Mouse (Mus musculus) liver, adult 2 months (tissue): ENCODE data around the gene Zfyve19. TPM values are rescaled to one million over a fixed set of nuclear protein-coding genes. Genes with fewer than 3 reads are reported as not detected.

Experiments used
- DNase-seq: peaks from one replicate; pipeline ENCODE4 v3.0.0-alpha.2; 2011; ENCODE audit warnings: low read depth, low spot score; ENCODE audit errors: extremely low read depth
- H3K27ac ChIP-seq: fragments of 200-500 bp; replicated peaks from 2 replicates; pipeline ENCODE4 v1.5.1; 2012; ENCODE audit warnings: low read depth, mild to moderate bottlenecking, control low read depth, inconsistent platforms, low read length; ENCODE audit not compliant: insufficient read depth
- H3K27me3 ChIP-seq: fragments of 200-500 bp; 2 replicates; pipeline ENCODE4 v1.6.1; 2012; ENCODE audit warnings: mild to moderate bottlenecking, moderate library complexity, low read length, inconsistent platforms; ENCODE audit not compliant: control insufficient read depth, insufficient read depth
- H3K36me3 ChIP-seq: fragments of 200-500 bp; 2 replicates; pipeline ENCODE4 v1.6.1; 2012; ENCODE audit warnings: low read length, inconsistent platforms; ENCODE audit not compliant: control insufficient read depth, insufficient read depth
- H3K4me1 ChIP-seq: fragments of 200-500 bp; 2 replicates; pipeline ENCODE4 v1.6.1; 2011; ENCODE audit warnings: low read length; ENCODE audit not compliant: control insufficient read depth, insufficient read depth
- H3K4me3 ChIP-seq: fragments of 200-500 bp; 2 replicates; pipeline ENCODE4 v1.5.1; 2011; ENCODE audit warnings: low read depth, mild to moderate bottlenecking, control low read depth, low read length, moderate library complexity; ENCODE audit not compliant: insufficient read depth
- H3K79me2 ChIP-seq: fragments of 200-500 bp; 2 replicates; pipeline ENCODE4 v1.6.1; 2012; ENCODE audit warnings: inconsistent platforms, mild to moderate bottlenecking, low read length, moderate library complexity; ENCODE audit not compliant: control insufficient read depth, insufficient read depth
- H3K9ac ChIP-seq: fragments of 200-500 bp; 2 replicates; pipeline ENCODE4 v1.6.1; 2012; ENCODE audit warnings: low read depth, mild to moderate bottlenecking, control low read depth, inconsistent platforms, low read length
- CTCF ChIP-seq: fragments of 200-500 bp; IDR thresholded peaks from 2 replicates; pipeline ENCODE4 v1.5.1; 2011; ENCODE audit warnings: low read depth, low read length, control low read depth
- POLR2A ChIP-seq: fragments of 200-500 bp; IDR thresholded peaks from 2 replicates; pipeline ENCODE4 v1.6.1; 2011; ENCODE audit warnings: low read length, control low read depth; ENCODE audit not compliant: insufficient read depth; ENCODE audit errors: extremely low read depth
- WGBS: fragments of 180-500 bp; shearing (Covaris S2); methylation state at CpG from one replicate; pipeline ENCODE4 v1.1.7; 2018; 5-methylcytosine and 5-hydroxymethylcytosine counted together
- polyA plus RNA-seq: library from polyadenylated mRNA; depleted of rRNA; stranded (reverse); fragments of >200 nt; gene quantifications from 2 replicates; pipeline ENCODE4 v1.2.3, GENCODE M21; 2012
- total RNA-seq: library from RNA; depleted of rRNA; stranded (reverse); fragments of >200 nt; gene quantifications from 2 replicates; pipeline ENCODE4 v1.2.3, GENCODE M21; 2014

The Zfyve19 gene
- total and polyA plus RNA-seq, 2 experiments = 15.9 to 27.2 TPM

DNA sequence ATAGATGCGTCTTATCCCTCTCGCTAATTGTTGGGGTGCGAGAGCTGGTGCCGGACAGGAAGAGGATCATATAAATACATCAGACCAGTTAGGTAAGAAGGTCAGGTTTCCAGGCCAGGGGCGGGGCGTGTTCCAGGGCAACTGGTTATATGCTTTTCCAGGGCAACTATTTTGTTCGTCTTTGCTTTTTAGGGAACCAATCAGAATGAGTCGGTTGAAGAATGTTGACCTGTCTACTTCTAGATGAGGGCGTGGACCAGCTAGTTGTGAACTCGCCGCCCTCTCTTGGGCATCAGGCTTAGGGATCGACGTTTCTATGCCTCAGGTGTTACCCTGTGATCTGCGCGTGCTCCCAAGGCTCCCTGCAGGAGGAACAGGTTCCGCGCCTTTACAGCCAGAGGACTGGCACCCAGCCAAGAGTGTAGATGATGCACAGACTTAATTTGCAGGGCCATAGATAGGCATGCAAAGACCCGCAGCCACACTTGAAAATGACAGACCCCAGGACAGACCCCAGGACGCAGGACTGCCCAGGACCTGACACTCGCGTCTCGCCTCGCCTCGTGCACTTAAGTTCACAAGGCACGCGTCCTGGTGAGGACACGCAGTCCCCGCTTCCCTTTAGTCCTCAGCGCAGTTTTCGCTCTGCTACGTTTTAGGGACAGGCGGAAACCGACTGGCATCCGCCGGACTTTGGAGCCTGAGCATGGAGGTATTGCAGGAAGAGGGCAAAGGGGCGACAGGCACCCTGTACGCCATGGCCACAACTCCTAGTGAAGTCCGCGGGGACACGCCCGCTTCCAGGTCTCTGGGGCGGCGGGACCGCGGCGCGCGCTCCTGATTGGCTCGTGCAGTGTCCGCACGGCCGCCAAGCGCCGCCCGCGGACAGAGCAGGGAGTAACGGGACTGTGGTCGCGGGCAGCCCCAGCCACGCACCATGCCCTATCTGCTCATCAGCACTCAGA is 41.2 kb upstream of the Zfyve19 start, which contains the start of gene Gchfr:
Gchfr (plus strand) TSS at position 873 of the 965 bp plus-strand sequence.
- peaks cover 3% of the 10 kb centered on the region for H3K4me1 ChIP-seq
- peak within 1 kb of the TSS; percentile 91 for H3K4me3 ChIP-seq
- WGBS = under 1% methylated on average over 60 of the region's 60 CpGs
- peak within 1 kb of the TSS; percentile 91 for H3K9ac ChIP-seq
- H3K36me3 ChIP-seq = no peaks in the 10 kb centered on the region
- TF ChIP-seq POLR2A = 0 out of 2 replicates have a peak, but pooled peaks have one; percentile 39
- no peak for TF ChIP-seq CTCF
- DNase-seq = peak; percentile 92
- peak within 1 kb of the TSS; percentile 84 for H3K27ac ChIP-seq
- 0 out of 2 replicates have a peak, but pooled peaks cover 4% of the 10 kb centered on the region for H3K79me2 ChIP-seq
- no peaks in the 10 kb centered on the region for H3K27me3 ChIP-seq

DNA sequence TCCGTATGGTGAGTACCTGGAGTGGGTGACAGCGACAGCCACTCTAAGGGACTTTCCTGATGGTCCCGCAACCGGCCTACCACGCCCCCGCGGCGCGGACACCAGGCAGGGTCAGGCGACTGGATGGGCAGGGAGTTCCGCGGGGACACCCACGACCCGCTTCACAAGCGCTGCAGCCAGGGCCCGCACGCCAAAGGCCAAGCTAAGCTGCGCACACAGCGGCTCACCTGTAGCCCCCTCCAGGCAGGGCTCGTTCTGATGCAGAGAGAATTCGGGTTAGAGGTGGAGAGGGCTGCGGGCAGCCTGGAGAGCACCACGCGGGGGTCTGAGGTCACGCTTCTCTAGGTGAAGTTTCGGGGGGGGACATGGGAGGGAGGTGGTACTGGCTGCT is 40.6 kb upstream of the Zfyve19 start:
- no peaks in the 10 kb centered on the region for H3K27me3 ChIP-seq
- no peak for TF ChIP-seq POLR2A

DNA sequence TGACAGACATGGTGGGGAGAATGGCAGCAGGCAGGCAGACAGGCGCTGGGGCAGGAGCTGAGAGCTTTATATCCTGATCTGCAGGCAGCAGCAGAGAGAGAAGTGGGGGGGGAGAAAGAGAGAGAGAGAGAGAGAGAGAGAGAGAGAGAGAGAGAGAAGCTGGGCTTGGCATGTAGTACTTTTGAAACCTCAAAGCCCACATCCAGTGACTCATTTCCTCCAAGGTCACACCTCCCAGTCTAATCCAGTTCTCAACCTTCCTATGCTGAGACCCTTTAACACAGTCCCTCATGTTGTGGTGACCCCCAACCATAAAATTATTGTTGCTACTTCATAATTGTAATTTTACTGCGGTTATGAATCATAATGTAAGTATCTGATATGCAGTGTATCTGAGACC is 38.1 kb upstream of the Zfyve19 start:
- no peak overlapping the region for H3K9ac ChIP-seq
- peaks cover 5% of the 10 kb centered on the region for H3K4me1 ChIP-seq
- TF ChIP-seq POLR2A (no peak), CTCF (no peak)
- no peak overlapping the region for H3K27ac ChIP-seq
- 0 out of 2 replicates have a peak, but pooled peaks cover 4% of the 10 kb centered on the region for H3K79me2 ChIP-seq
- WGBS = 96% methylated on average over 2 of the region's 2 CpGs
- no peak overlapping the region for H3K4me3 ChIP-seq
- no peaks in the 10 kb centered on the region for H3K36me3 ChIP-seq
- no peaks in the 10 kb centered on the region for H3K27me3 ChIP-seq
- DNase-seq = no peak

More for the DNA sequence above, 40.6 kb upstream of the Zfyve19 start:
- Histone ChIP-seq H3K79me2 (0 out of 2 replicates have a peak, but pooled peaks cover 4% of the 10 kb centered on the region), H3K4me3 (peak overlapping the region; percentile 91), H3K4me1 (peaks cover 5% of the 10 kb centered on the region), H3K27ac (peak overlapping the region; percentile 84), H3K36me3 (no peaks in the 10 kb centered on the region), H3K9ac (peak overlapping the region; percentile 91)
- DNase-seq = no peak
- WGBS = 5% methylated on average over 26 of the region's 26 CpGs

DNA sequence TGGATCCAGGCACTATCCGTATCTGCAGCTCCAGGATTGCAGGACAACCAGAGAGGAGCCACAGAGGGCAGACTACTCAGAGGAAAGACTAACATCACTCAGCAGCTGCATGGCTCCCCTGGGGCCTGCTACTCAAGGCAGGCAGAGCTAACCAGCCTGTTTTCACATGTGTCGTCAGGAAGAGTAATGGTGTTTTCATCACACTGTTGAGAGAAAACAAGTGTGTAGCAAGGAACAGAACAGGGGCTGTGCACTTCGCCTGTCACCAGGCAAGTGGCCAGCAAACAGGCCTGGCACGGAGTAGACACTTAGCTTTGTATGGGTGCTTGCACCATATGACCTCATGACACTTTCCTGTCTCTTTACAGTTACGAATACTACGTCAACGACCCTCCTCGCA is 36.8 kb upstream of the Zfyve19 start:
- Histone ChIP-seq H3K79me2 (0 out of 2 replicates have a peak, but pooled peaks cover 4% of the 10 kb centered on the region), H3K27me3 (no peaks in the 10 kb centered on the region), H3K36me3 (no peaks in the 10 kb centered on the region), H3K4me3 (no peak overlapping the region), H3K4me1 (peaks cover 4% of the 10 kb centered on the region), H3K9ac (no peak overlapping the region), H3K27ac (no peak overlapping the region)
- WGBS = 82% methylated on average over 8 of the region's 8 CpGs
- TF ChIP-seq CTCF = no peak
- TF ChIP-seq POLR2A = no peak
- no peak for DNase-seq

DNA sequence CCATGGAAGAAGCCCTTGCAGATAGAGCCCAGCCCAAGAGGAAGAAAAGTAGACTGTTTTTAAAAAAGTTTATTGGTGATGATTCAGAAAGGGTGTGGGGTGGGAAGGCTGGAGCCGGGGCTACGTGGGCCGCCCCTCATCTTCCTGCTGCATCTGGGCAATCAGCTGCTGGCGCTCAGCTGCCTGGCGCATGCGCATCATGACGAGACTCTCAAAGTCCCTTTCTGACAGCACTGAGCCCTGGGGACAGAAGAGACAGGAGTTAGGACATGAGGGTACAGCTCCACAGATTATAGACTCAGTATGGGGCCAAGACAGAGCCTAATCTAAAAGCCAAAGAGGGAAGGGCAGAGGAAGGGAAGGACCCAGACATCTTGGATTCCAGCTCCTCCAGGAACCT is 36.0 kb upstream of the Zfyve19 start:
- Histone ChIP-seq H3K9ac (no peak overlapping the region), H3K27ac (peak overlapping the region; percentile 18; the same call in 1 of the 2 replicates), H3K79me2 (0 out of 2 replicates have a peak, but pooled peaks cover 4% of the 10 kb centered on the region), H3K4me3 (no peak overlapping the region), H3K36me3 (no peaks in the 10 kb centered on the region), H3K4me1 (peaks cover 4% of the 10 kb centered on the region; the same call in 1 of the 2 replicates), H3K27me3 (no peaks in the 10 kb centered on the region)
- WGBS = 85% methylated on average over 7 of the region's 7 CpGs
- no peak for TF ChIP-seq POLR2A
- no peak for TF ChIP-seq CTCF
- no peak for DNase-seq
